13 mouse cellular contexts compared by ENCODE assay signal in genomic region chr11:107812429-107812828, GRCm38 (mm10). TPM values are rescaled to one million over a fixed set of nuclear protein-coding genes. Genes with fewer than 3 reads are reported as not detected.
"Had no signal": no experiment of that assay in that cellular context is flagged by ENCODE, and none has a peak within 500 bp of the region (broad histone marks: within the 10 kb centered on the region; RNA-seq: fewer than 3 reads in every experiment).

No protein-coding gene starts in this region.

- H3K9me3 ChIP-seq: limb, embryonic 12.5 days; liver, embryonic 13.5 days; lung, embryonic 15.5 days; stomach, embryonic 15.5 days had no signal

- H3K4me1 ChIP-seq: liver, embryonic 13.5 days; lung, embryonic 15.5 days had no signal

- H3K4me2 ChIP-seq: liver, embryonic 13.5 days; lung, embryonic 15.5 days; stomach, embryonic 15.5 days had no signal

- H3K36me3 ChIP-seq: limb, embryonic 12.5 days; liver, embryonic 13.5 days; lung, embryonic 15.5 days; stomach, embryonic 15.5 days had no signal

- H3K27ac ChIP-seq: left cerebral cortex, adult 2 months; limb, embryonic 12.5 days; liver, embryonic 13.5 days; lung, embryonic 15.5 days; stomach, embryonic 15.5 days had no signal

- ATAC-seq: inflammation-experienced regulatory T-cells, adult 6 months; intestine, postnatal 0 days; liver, postnatal 0 days had no signal

- H3K4me3 ChIP-seq: left cerebral cortex, adult 2 months; limb, embryonic 12.5 days; liver, embryonic 13.5 days; lung, embryonic 15.5 days; stomach, embryonic 15.5 days had no signal

- H3K27me3 ChIP-seq: lung, embryonic 15.5 days had no signal

- H3K9ac ChIP-seq: limb, embryonic 12.5 days; liver, embryonic 13.5 days; liver, postnatal 0 days; lung, embryonic 15.5 days; stomach, embryonic 15.5 days had no signal

- DNase-seq: kidney, adult 8-10 months; liver; liver, embryonic 13.5 days; liver, postnatal 0 days; right cerebral cortex, adult 18-20 months; thymus, adult 2 months; thymus, postnatal 25 days had no signal

RNA-seq across cellular contexts. Expression of gene Cacng4, which starts 18.1 kb away (rescaled TPM):
- polyA plus RNA-seq: inflammation-experienced regulatory T-cells, adult 6 months; liver, postnatal 0 days had no signal
